Mouse (Mus musculus): ENCODE measurements around the gene Slc38a9. TPM values are rescaled to one million over a fixed set of nuclear protein-coding genes. Genes with fewer than 3 reads are reported as not detected.
"Not testable (repeated sequence)": the region's sequence is repeated elsewhere in the genome, so short reads cannot be mapped to it uniquely, and the experiment has no call there.

Gene Slc38a9
- polyA plus RNA-seq, 1 experiment from 2014 or later = 12.3 TPM

DNA sequence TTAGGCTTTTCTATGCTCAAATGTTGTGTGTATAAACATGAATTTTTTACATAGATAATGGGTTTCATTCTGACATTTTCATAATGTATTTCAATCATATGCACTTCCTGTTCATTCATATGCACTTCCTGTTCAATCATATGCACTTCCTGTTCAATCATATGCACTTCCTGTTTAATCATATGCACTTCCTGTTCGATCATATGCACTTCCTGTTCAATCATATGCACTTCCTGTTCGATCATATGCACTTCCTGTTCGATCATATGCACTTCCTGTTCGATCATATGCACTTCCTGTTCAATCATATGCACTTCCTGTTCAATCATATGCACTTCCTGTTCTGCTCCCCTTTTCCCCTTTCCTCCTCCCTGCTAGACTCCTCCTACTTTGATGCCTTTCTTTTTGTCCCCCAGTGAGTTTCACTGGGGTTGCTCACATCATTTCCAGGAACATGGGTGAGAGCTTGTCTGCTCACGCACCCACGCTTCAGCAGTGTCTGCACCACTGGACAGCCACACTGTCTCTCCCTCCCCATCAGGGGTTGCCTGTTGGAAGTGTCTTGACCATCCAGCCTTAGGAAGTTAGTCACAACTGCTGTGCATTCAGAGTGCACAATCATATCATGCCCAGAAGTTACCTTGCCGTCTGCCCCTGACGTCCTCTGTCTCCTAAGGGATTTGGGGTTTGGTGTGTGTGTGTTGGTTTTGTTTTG, 35.1 kb downstream of the Slc38a9 start:
- no peak for DNase-seq (ENCODE audit: extremely low spot score, low spot score)
- Histone ChIP-seq H3K27me3 (ENCODE audit: poor library complexity, severe bottlenecking) (no peaks in the 10 kb centered on the region), H3K9me3 (peaks cover 5% of the 10 kb centered on the region), H3K36me3 (replicated peaks) (peaks cover 16% of the 10 kb centered on the region), H3K27ac (no peak overlapping the region), H3K4me1 (no peaks in the 10 kb centered on the region), H3K4me3 (no peak overlapping the region)
- WGBS = 91% methylated on average over 8 of the region's 8 CpGs

DNA sequence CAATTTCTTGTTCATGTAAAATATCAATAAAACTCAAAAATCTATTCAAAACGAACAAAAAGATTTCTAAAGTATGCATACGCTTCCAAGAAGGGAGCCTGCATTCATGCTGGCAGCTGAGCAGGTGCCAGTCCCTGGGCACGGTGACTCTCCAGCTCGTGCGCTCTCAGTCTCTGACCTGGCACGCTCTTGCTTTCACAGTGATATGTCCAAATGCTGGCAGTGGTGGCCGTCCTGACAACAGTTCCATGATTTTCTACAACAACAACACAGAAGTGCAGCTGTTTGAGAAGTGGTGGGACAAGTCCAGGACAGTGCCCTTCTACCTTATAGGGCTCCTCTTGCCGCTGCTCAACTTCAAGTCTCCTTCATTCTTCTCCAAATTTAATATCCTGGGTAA, 40.7 kb downstream of the Slc38a9 start:
- WGBS = 90% methylated on average over 8 of the region's 8 CpGs

DNA sequence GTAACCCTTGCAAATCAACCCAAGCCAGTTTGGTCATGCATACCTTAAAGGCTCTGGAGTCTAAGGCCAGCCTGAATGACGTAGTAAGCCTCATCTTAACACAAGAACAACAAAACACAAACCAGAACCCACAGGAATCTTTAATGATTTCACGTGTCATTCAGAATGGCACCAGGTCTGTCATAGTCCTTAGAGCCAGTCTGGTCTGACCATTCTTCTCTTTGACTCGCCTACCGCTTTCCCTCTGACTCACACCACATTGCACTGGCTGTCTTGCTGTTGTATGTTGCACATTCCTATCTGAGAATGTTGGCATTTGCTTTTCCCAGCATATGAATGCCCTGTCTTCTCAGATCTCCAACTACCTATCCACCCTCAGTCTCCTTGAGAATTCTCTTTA, 45.8 kb downstream of the Slc38a9 start:
- Histone ChIP-seq H3K4me3 (no peak overlapping the region), H3K36me3 (replicated peaks) (no peaks in the 10 kb centered on the region), H3K4me1 (no peaks in the 10 kb centered on the region), H3K9me3 (no peaks in the 10 kb centered on the region), H3K27ac (no peak overlapping the region), H3K27me3 (ENCODE audit: poor library complexity, severe bottlenecking) (no peaks in the 10 kb centered on the region)
- WGBS = 89% methylated on average over 4 of the region's 4 CpGs
- DNase-seq (ENCODE audit: extremely low spot score, low spot score) = no peak

More for the DNA sequence above, 40.7 kb downstream of the Slc38a9 start:
- H3K27me3 ChIP-seq (ENCODE audit: poor library complexity, severe bottlenecking) = no peaks in the 10 kb centered on the region
- peaks cover 6% of the 10 kb centered on the region; the same call in 1 of the 2 replicates for H3K36me3 ChIP-seq (replicated peaks)
- H3K4me1 ChIP-seq = no peaks in the 10 kb centered on the region
- no peak overlapping the region for H3K27ac ChIP-seq
- no peak for DNase-seq (ENCODE audit: extremely low spot score, low spot score)
- H3K4me3 ChIP-seq = no peak overlapping the region
- no peaks in the 10 kb centered on the region for H3K9me3 ChIP-seq

DNA sequence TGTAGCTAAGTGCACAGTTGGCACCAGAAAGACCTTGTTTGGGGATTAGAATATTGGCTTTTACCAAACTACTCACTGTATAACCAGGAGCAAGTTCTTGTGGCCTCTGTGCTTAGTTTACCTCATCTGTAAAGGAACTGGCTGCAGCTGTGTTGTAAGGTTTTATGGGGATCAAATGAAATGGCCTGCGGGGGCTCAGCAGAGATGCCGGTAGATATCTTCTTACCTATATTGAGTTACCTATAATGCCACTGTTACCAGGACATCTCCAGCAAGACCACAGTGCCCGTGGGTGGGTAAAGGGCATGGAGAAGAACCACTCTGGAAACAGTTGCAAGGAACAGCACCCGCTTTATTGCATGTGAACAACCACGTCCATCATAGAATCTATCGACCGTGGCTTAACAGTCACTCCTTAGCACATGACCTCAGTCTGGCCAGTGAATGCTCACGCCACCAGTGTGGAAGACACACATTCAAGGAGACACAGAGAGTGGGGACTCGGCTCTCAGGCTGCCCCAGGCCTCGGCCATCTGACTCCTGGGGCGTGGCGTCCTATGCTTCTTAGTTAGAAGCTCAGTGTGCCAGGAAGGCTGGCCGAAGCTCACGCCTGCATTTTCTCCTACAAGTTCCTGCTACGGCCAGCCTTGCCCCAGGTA, 59.7 kb downstream of the Slc38a9 start:
- Histone ChIP-seq H3K27ac (no peak overlapping the region), H3K9me3 (no peaks in the 10 kb centered on the region), H3K27me3 (ENCODE audit: poor library complexity, severe bottlenecking) (no peaks in the 10 kb centered on the region), H3K4me1 (peaks cover 10% of the 10 kb centered on the region), H3K36me3 (replicated peaks) (no peaks in the 10 kb centered on the region), H3K4me3 (no peak overlapping the region)
- WGBS = 94% methylated on average over 15 of the region's 15 CpGs
- no peak for DNase-seq (ENCODE audit: extremely low spot score, low spot score)

DNA sequence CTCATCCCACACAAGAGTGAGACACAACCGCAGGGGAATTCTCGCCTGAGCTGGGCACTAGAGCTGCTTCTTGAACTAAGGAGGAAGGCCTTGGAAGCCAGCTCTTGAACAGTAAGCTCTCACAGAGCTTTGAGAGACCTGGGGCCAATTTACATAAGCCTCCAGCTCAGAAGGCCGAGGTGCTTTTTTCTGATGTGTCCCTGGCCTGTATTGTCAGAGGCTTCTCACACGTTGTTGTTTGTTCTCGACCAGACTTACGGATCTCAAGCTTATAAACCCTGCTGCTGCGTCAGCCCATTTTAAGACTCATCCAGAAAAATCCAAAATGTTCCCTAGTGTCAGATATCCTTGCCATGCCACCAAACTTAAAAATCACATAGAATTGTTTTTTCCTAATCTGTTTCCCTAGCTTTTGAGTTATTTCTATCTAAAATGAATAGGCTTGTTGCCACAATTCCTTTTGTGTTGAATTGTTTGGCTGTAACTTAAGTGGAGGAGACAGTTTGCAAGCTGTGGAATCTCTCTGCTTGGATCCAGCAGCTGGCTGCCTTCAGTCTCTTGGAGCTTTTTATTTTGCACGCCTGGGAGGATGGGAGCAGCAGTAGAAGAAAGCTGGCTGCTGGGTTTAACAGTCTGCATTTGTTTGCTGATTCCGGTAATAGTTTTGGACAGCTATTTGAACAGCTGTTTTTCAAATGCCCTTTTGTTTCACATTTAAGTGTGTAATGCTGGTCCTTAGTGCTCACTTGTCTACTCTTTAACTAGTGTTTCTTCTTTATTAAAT, 61.6 kb downstream of the Slc38a9 start:
- Histone ChIP-seq H3K9me3 (no peaks in the 10 kb centered on the region), H3K27me3 (ENCODE audit: poor library complexity, severe bottlenecking) (no peaks in the 10 kb centered on the region), H3K27ac (no peak overlapping the region), H3K36me3 (replicated peaks) (no peaks in the 10 kb centered on the region), H3K4me3 (no peak overlapping the region), H3K4me1 (peaks cover 10% of the 10 kb centered on the region)
- 33% methylated on average over 9 of the region's 9 CpGs for WGBS
- no peak for DNase-seq (ENCODE audit: extremely low spot score, low spot score)

DNA sequence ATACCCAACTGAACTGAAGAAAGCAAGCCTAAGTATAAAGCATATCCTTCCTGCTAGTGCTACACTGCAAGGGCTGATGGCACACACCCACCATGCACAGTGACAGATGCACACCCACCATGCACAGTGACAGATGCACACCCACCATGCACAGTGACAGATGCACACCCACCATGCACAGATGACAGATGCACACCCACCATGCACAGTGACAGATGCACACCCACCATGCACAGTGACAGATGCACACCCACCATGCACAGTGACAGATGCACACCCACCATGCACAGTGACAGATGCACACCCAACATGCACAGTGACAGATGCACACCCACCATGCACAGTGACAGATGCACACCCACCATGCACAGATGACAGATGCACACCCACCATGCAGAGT, 63.7 kb downstream of the Slc38a9 start:
- H3K9me3 ChIP-seq; H3K4me3 ChIP-seq; H3K36me3 ChIP-seq (replicated peaks); H3K27me3 ChIP-seq (ENCODE audit: poor library complexity, severe bottlenecking); H3K27ac ChIP-seq; DNase-seq (ENCODE audit: extremely low spot score, low spot score): not testable (repeated sequence)
- H3K4me1 ChIP-seq = peaks cover 10% of the 10 kb centered on the region

DNA sequence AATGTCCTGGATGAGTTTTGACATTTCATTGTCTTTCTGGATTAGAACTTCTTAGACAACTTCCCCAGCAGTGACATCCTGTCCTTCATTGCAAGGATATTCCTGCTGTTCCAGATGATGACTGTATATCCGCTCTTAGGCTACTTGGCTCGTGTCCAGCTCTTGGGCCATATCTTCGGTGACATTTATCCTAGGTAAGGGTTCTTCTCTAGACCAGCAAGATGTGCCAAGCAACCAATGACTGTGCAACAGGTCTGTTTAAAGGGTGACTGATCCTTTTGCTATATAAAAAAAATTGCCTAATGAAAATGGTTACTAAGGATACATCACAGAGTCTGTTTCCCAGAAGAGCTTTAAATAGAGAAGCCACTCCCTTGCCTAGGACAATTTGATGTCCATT, 65.5 kb downstream of the Slc38a9 start:
- DNase-seq (ENCODE audit: extremely low spot score, low spot score) = no peak
- Histone ChIP-seq H3K4me3 (no peak overlapping the region), H3K4me1 (peaks cover 10% of the 10 kb centered on the region), H3K9me3 (peaks cover 4% of the 10 kb centered on the region; the same call in 1 of the 2 replicates), H3K36me3 (replicated peaks) (peaks cover 7% of the 10 kb centered on the region; the same call in 1 of the 2 replicates), H3K27ac (no peak overlapping the region), H3K27me3 (ENCODE audit: poor library complexity, severe bottlenecking) (no peaks in the 10 kb centered on the region)
- WGBS = 87% methylated on average over 3 of the region's 3 CpGs

DNA sequence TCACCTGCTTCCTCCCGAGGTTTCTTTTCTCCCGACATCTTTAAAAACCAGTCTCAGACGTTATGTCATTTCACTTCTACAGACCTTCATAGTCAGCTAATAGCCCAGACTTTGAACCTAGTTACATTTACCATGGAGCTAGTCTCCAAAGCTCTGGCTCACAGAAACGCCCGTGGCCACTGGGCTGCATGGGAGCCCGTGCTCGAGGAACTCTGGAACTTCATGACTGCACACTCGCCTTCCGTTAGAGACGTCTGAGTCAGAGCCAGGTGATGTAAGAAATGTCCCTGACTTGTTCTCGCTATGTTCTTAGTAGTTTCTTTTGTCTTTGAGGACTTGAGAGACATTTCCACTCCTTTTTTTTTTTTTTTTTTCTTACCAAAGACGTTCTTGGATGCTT, 72.8 kb downstream of the Slc38a9 start:
- H3K4me1 ChIP-seq = no peaks in the 10 kb centered on the region
- H3K27ac ChIP-seq = no peak overlapping the region
- peaks cover 4% of the 10 kb centered on the region; the same call in 1 of the 2 replicates for H3K9me3 ChIP-seq
- peaks cover 7% of the 10 kb centered on the region; the same call in 1 of the 2 replicates for H3K36me3 ChIP-seq (replicated peaks)
- no peaks in the 10 kb centered on the region for H3K27me3 ChIP-seq (ENCODE audit: poor library complexity, severe bottlenecking)
- no peak overlapping the region for H3K4me3 ChIP-seq
- DNase-seq (ENCODE audit: extremely low spot score, low spot score) = no peak
- WGBS = 88% methylated on average over 12 of the region's 12 CpGs

DNA sequence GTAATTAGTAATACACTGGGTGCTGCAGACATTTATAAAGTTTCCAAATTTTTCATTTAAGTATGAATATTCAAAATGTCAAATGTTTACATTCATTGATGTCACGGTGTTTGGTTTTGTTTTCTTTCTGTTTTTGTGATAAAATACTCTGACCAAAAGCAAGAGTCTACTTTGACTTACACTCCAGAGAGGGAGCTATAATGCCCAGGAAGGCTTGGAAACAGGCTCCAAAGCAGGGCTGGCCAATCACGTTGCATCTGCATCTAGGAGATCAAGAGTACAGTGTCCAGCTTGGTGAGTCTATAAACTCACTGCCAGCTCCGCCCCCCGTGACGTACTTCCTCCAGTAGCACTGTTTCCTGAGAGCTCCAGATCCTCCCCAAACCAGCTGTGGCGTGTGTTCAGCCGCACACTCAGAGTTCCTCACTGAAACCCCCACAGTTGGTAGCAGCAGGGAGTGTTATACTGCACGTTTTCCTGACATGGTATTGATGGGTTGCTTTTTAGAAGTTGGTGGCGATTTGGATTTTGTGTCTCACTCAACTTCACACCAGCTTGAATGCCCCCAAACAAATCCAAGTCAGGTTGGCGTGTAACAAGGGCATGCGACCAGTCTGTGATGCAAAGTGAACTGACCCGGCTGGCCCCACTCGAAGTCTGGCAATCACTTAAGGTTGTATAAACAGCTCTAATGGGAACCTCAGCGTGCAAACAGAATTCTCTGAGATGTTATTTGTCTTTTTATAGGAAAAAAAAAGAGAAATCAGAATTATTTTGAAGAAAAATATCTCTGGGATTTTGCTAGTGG, 74.6 kb downstream of the Slc38a9 start:
- Histone ChIP-seq H3K9me3 (no peaks in the 10 kb centered on the region; the same call in 1 of the 2 replicates), H3K4me3 (no peak overlapping the region), H3K4me1 (peaks cover 3% of the 10 kb centered on the region; the same call in 1 of the 2 replicates), H3K27ac (no peak overlapping the region), H3K36me3 (replicated peaks) (0 out of 2 replicates have a peak, but pooled peaks cover 2% of the 10 kb centered on the region), H3K27me3 (ENCODE audit: poor library complexity, severe bottlenecking) (no peaks in the 10 kb centered on the region)
- DNase-seq (ENCODE audit: extremely low spot score, low spot score) = no peak
- 85% methylated on average over 14 of the region's 14 CpGs for WGBS

DNA sequence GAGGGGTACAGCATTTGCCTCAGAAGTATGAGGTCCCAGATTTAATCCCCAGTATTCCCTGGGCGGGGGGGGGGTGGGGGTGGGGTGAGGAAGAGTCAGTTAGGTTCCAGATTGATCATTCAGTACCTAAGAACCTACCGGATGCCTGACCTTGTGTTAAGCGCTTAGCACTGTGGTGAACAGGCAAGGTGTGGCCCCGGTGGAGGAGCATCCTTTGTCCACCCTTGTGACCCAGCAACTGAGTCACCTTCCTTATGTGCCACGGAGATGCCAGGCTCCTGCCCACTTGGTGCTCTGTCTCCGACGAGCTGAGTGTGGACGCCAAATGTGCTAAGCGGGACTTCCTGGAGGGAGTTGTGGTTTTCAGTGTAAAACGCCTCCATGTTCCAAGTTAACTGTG, 75.9 kb downstream of the Slc38a9 start:
- Histone ChIP-seq H3K4me1 (peaks cover 3% of the 10 kb centered on the region; the same call in 1 of the 2 replicates), H3K36me3 (replicated peaks) (no peaks in the 10 kb centered on the region), H3K9me3 (no peaks in the 10 kb centered on the region), H3K27me3 (ENCODE audit: poor library complexity, severe bottlenecking) (no peaks in the 10 kb centered on the region), H3K27ac (no peak overlapping the region), H3K4me3 (no peak overlapping the region)
- DNase-seq (ENCODE audit: extremely low spot score, low spot score) = no peak
- 89% methylated on average over 10 of the region's 10 CpGs for WGBS

DNA sequence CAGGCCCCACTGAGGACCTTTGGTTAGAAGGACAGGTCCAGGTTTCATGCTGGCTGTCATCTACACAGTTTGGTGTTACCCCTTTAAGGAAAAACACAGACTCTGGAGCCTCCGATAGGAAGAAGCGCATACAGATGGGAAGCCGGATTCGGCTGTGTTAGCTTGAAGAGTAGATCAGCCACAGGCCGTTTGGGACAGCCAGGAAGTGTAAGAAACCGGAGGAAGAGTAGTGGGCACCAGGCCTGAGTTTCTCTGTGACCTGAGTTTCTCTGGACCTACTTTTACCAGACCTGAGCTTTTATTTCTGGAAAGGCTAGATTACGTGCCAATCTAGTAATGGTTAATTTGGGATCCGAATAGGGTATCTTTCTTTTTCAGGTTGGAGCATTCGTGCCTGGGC, 76.6 kb downstream of the Slc38a9 start:
- no peaks in the 10 kb centered on the region for H3K27me3 ChIP-seq (ENCODE audit: poor library complexity, severe bottlenecking)
- H3K36me3 ChIP-seq (replicated peaks) = no peaks in the 10 kb centered on the region
- peaks cover 3% of the 10 kb centered on the region; the same call in 1 of the 2 replicates for H3K4me1 ChIP-seq
- no peaks in the 10 kb centered on the region for H3K9me3 ChIP-seq
- no peak overlapping the region for H3K4me3 ChIP-seq
- no peak for DNase-seq (ENCODE audit: extremely low spot score, low spot score)
- 86% methylated on average over 9 of the region's 9 CpGs for WGBS
- H3K27ac ChIP-seq = no peak overlapping the region

DNA sequence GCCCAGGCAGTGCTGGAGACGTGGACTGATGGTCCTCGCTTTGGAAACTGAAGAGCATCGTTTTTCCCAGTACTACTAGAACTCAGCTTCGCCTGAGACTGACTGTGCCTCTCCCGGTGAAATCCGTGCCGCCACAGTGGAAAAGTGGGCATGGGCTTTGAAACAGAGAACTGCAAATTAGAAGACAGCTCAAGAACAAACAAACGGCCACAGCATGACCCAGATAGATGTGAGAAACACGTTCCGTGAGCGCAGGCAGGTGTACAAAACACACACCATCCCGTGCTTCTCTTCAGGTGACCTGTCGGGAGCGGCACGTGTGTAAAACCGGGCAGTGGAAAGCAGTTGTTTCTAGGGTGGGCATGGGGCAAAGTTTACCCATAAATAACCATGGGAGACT, 77.5 kb downstream of the Slc38a9 start:
- WGBS = 89% methylated on average over 16 of the region's 16 CpGs
- H3K27me3 ChIP-seq (ENCODE audit: poor library complexity, severe bottlenecking) = no peaks in the 10 kb centered on the region
- H3K4me3 ChIP-seq = no peak overlapping the region
- no peaks in the 10 kb centered on the region for H3K36me3 ChIP-seq (replicated peaks)
- no peak overlapping the region for H3K27ac ChIP-seq
- peaks cover 3% of the 10 kb centered on the region; the same call in 1 of the 2 replicates for H3K4me1 ChIP-seq
- no peaks in the 10 kb centered on the region for H3K9me3 ChIP-seq
- no peak for DNase-seq (ENCODE audit: extremely low spot score, low spot score)
